Mouse (Mus musculus) adrenal gland, postnatal 10 days (tissue): Measurements from ENCODE around the gene Ramp2. TPM values are rescaled to one million over a fixed set of nuclear protein-coding genes. Genes with fewer than 3 reads are reported as not detected.

Source experiments
- total RNA-seq, 2 experiments: library from RNA; stranded (reverse); gene quantifications; 2 replicates each; pipeline ENCODE4 v1.2.3; 2021

The Ramp2 gene
- total RNA-seq, 2 experiments from 2014 or later: 101 to 116 TPM

Other genes with a start within 250 kb of the Ramp2 start
- 10 to 100 TPM; 93.4 to 95.8 TPM for gene Atp6v0a1, start 236.6 kb upstream of the Ramp2 start, total RNA-seq
- 10 to 100 TPM; 27.3 to 28.2 TPM for gene Naglu, start 176.0 kb upstream of the Ramp2 start, total RNA-seq
- under 1 TPM; 0.45 to 0.67 TPM for gene Hsd17b1, start 167.6 kb upstream of the Ramp2 start, total RNA-seq
- 100 to 1,000 TPM in 1 of 2 experiments, 10 to 100 TPM in 1; 98.0 to 102 TPM for gene Coasy, start 163.5 kb upstream of the Ramp2 start, total RNA-seq
- gene Mlx, start 158.8 kb upstream of the Ramp2 start, total RNA-seq: 10 to 100 TPM; 32.9 to 35.0 TPM
- 1 to 10 TPM; 6.6 to 7.1 TPM for gene Psmc3ip, start 150.6 kb upstream of the Ramp2 start, total RNA-seq
- 10 to 100 TPM; 50.8 to 53.2 TPM for gene Retreg3, start 126.1 kb upstream of the Ramp2 start, total RNA-seq
- 10 to 100 TPM; 42.6 to 44.6 TPM for gene Tubg1, start 126.1 kb upstream of the Ramp2 start, total RNA-seq
- 1 to 10 TPM; 6.9 to 7.2 TPM for gene Tubg2, start 90.1 kb upstream of the Ramp2 start, total RNA-seq
- gene Cntnap1, start 75.5 kb upstream of the Ramp2 start, total RNA-seq: 10 to 100 TPM; 12.1 to 15.9 TPM
- 10 to 100 TPM; 26.2 to 40.8 TPM for gene Plekhh3, start 74.7 kb upstream of the Ramp2 start, total RNA-seq
- under 1 TPM; 0.78 to 1.00 TPM for gene Ccr10, start 70.6 kb upstream of the Ramp2 start, total RNA-seq
- gene Ezh1, start 19.6 kb upstream of the Ramp2 start, total RNA-seq: 10 to 100 TPM; 27.9 to 37.9 TPM
- gene Vps25, start 7.7 kb downstream of the Ramp2 start, total RNA-seq: 100 to 1,000 TPM; 109 to 112 TPM
- 1 to 10 TPM; 2.5 to 3.6 TPM for gene Wnk4, start 14.5 kb downstream of the Ramp2 start, total RNA-seq
- gene Cntd1, start 33.0 kb downstream of the Ramp2 start, total RNA-seq: 1 to 10 TPM in 1 of 2 experiments, under 1 TPM in 1; 0.63 to 1.4 TPM
- gene Coa3, start 33.1 kb downstream of the Ramp2 start, total RNA-seq: 10 to 100 TPM; 79.8 to 84.3 TPM
- 100 to 1,000 TPM; 132 to 133 TPM for gene Becn1, start 56.3 kb downstream of the Ramp2 start, total RNA-seq
- gene Psme3, start 70.2 kb downstream of the Ramp2 start, total RNA-seq: 100 to 1,000 TPM; 125 to 132 TPM
- gene Aoc2, start 79.0 kb downstream of the Ramp2 start, total RNA-seq: 1 to 10 TPM; 6.0 to 9.0 TPM
- 100 to 1,000 TPM; 103 to 122 TPM for gene Aoc3, start 84.6 kb downstream of the Ramp2 start, total RNA-seq
- 10 to 100 TPM; 35.5 to 89.5 TPM for gene G6pc, start 121.5 kb downstream of the Ramp2 start, total RNA-seq
- gene Aarsd1, start 171.6 kb downstream of the Ramp2 start, total RNA-seq: 10 to 100 TPM; 33.1 to 37.3 TPM
- 1 to 10 TPM; 1.9 to 5.0 TPM for gene Gm27029, start 178.8 kb downstream of the Ramp2 start, total RNA-seq
- 10 to 100 TPM; 16.1 to 17.8 TPM for gene Rundc1, start 179.1 kb downstream of the Ramp2 start, total RNA-seq
- gene Ptges3l, start 179.3 kb downstream of the Ramp2 start, total RNA-seq: 1 to 10 TPM; 5.6 to 9.5 TPM
- 10 to 100 TPM; 75.5 to 92.7 TPM for gene Rpl27, start 196.3 kb downstream of the Ramp2 start, total RNA-seq
- 10 to 100 TPM; 23.0 to 24.9 TPM for gene Ifi35, start 202.4 kb downstream of the Ramp2 start, total RNA-seq
- gene Rnd2, start 219.0 kb downstream of the Ramp2 start, total RNA-seq: 10 to 100 TPM; 10.6 to 11.0 TPM
- gene Vat1, start 220.2 kb downstream of the Ramp2 start, total RNA-seq: 10 to 100 TPM; 79.4 to 87.3 TPM